ENCODE assay signal across 12 mouse cellular contexts in genomic region chr11:22872307-22872680, GRCm38 (mm10). TPM values are rescaled to one million over a fixed set of nuclear protein-coding genes. Genes with fewer than 3 reads are reported as not detected.
DNase-seq lines count a peak whose midpoint lies in the region; ATAC-seq and TF ChIP-seq lines count a peak whose summit lies in the region.
"Had no signal": no experiment of that assay in that cellular context is flagged by ENCODE, and none has a peak within 500 bp of the region (broad histone marks: within the 10 kb centered on the region; RNA-seq: fewer than 3 reads in every experiment).

No protein-coding gene starts in this region.

- H3K27me3 ChIP-seq in heart, embryonic 11.5 days (ENCODE audit: control insufficient read depth, insufficient read depth, low read length): no peaks in the 10 kb centered on the region
- no peaks in the 10 kb centered on the region for H3K27me3 ChIP-seq in liver, adult 2 months (ENCODE audit: control insufficient read depth, insufficient read depth, low read length)
- no peaks in the 10 kb centered on the region for H3K27me3 ChIP-seq in embryonic facial prominence, embryonic 15.5 days

- no peaks in the 10 kb centered on the region for H3K9me3 ChIP-seq in heart, embryonic 11.5 days (replicated peaks; ENCODE audit: control insufficient read depth, low read length)
- H3K9me3 ChIP-seq in embryonic facial prominence, embryonic 15.5 days (replicated peaks): no peaks in the 10 kb centered on the region
- H3K9me3 ChIP-seq: forebrain, embryonic 10.5 days had no signal

- no peaks in the 10 kb centered on the region for H3K4me1 ChIP-seq in heart, embryonic 11.5 days (ENCODE audit: control insufficient read depth, insufficient read depth, low read length)
- H3K4me1 ChIP-seq in liver, adult 2 months (ENCODE audit: control insufficient read depth, insufficient read depth, low read length): peaks cover 4% of the 10 kb centered on the region; the same call in 1 of the 2 replicates
- H3K4me1 ChIP-seq in embryonic facial prominence, embryonic 15.5 days: peaks cover 15% of the 10 kb centered on the region; the same call in 1 of the 2 replicates

- no peak overlapping the region for H3K9ac ChIP-seq in heart, embryonic 11.5 days (ENCODE audit: low read depth, low read length)
- peak overlapping the region; percentile 55; the same call in 1 of the 2 replicates for H3K9ac ChIP-seq in liver, adult 2 months (ENCODE audit: low read depth, low read length)
- H3K9ac ChIP-seq in embryonic facial prominence, embryonic 15.5 days: no peak overlapping the region

- no peaks in the 10 kb centered on the region for H3K36me3 ChIP-seq in heart, embryonic 11.5 days (ENCODE audit: control insufficient read depth, insufficient read depth, low read length)
- H3K36me3 ChIP-seq in liver, adult 2 months (ENCODE audit: control insufficient read depth, insufficient read depth, low read length): no peaks in the 10 kb centered on the region
- H3K36me3 ChIP-seq in embryonic facial prominence, embryonic 15.5 days: no peaks in the 10 kb centered on the region
- H3K36me3 ChIP-seq: forebrain, embryonic 10.5 days had no signal

- no peak for ATAC-seq in heart, embryonic 11.5 days (replicated peaks; ENCODE audit: insufficient number of reproducible peaks, low FRiP score, low TSS enrichment)
- ATAC-seq in embryonic facial prominence, embryonic 15.5 days (ENCODE audit: insufficient number of reproducible peaks, low FRiP score, low TSS enrichment, low read depth): no peak
- peak; percentile 36 for ATAC-seq in megakaryocyte, adult 5-6 weeks (ENCODE audit: poor library complexity, severe bottlenecking)
- ATAC-seq in megakaryocyte progenitor cell, adult 5-6 weeks (replicated peaks; ENCODE audit: poor library complexity): no peak; the same call in 1 of the 2 replicates
- ATAC-seq: hindbrain, embryonic 16.5 days had no signal

- H3K4me3 ChIP-seq in heart, embryonic 11.5 days (ENCODE audit: low read depth, low read length): no peak overlapping the region
- H3K4me3 ChIP-seq in liver, adult 2 months (ENCODE audit: insufficient read depth, low read depth, low read length): no peak overlapping the region; the same call in 1 of the 2 replicates
- no peak overlapping the region for H3K4me3 ChIP-seq in embryonic facial prominence, embryonic 15.5 days (replicated peaks)
- H3K4me3 ChIP-seq: forebrain, embryonic 10.5 days; left cerebral cortex, adult 2 months had no signal

- peak overlapping the region; percentile 2 for H3K27ac ChIP-seq in heart, embryonic 11.5 days (ENCODE audit: low read depth, low read length)
- peak overlapping the region; percentile 62 for H3K27ac ChIP-seq in liver, adult 2 months (replicated peaks; ENCODE audit: insufficient read depth, low read depth, low read length)
- H3K27ac ChIP-seq in embryonic facial prominence, embryonic 15.5 days (replicated peaks): 0 out of 2 replicates have a peak overlapping the region, but pooled peaks have one; percentile 8
- H3K27ac ChIP-seq: forebrain, embryonic 10.5 days had no signal

- TF ChIP-seq CTCF in liver, adult 2 months (IDR thresholded peaks at IDR 0.05; ENCODE audit: low read depth, low read length): no peak

- no peaks in the 10 kb centered on the region for H3K79me2 ChIP-seq in liver, adult 2 months (ENCODE audit: control insufficient read depth, insufficient read depth, low read length)

- intact Hi-C loops in heart, postnatal 10 days (cut with DNase I): no loop called here

- 45% methylated on average over 4 of the region's 4 CpGs for WGBS in heart, embryonic 11.5 days (ENCODE audit: insufficient replicate concordance)
- 54% methylated on average over 4 of the region's 4 CpGs for WGBS in liver, adult 2 months
- WGBS in embryonic facial prominence, embryonic 15.5 days: 51% methylated on average over 4 of the region's 4 CpGs

- H3K4me2 ChIP-seq in heart, embryonic 11.5 days: peak overlapping the region; percentile 10; the same call in 1 of the 2 replicates
- no peak overlapping the region for H3K4me2 ChIP-seq in embryonic facial prominence, embryonic 15.5 days (replicated peaks)

- no peak for DNase-seq in heart, postnatal 10 days
- no peak for DNase-seq in liver, adult 2 months (ENCODE audit: extremely low read depth, low read depth, low spot score)
- DNase-seq in liver: no peak
- no peak for DNase-seq in urinary bladder, postnatal 36 days (ENCODE audit: low spot score in 2 of 2)
- DNase-seq: cerebellum, postnatal 36 days had no signal

- TF ChIP-seq POLR2A in liver, adult 2 months (IDR thresholded peaks at IDR 0.05; ENCODE audit: extremely low read depth, insufficient read depth, low read length): no peak

RNA-seq across cellular contexts. Expression of gene B3gnt2, which starts 11.5 kb away (rescaled TPM):
- polyA plus RNA-seq in heart, embryonic 11.5 days (2014; fragmentation: Nextera tagmentation; extraction: Ambion mirVana): 2.2 and 2.9 TPM in 2 replicates
- 1 to 10 TPM; 6.5 to 8.3 TPM for total RNA-seq in heart, postnatal 10 days (2021)
- total RNA-seq in liver, adult 2 months (2014; rRNA removed): 8.1 and 8.5 TPM in 2 replicates
- polyA plus RNA-seq in liver, adult 2 months (2012; rRNA removed): 5.6 and 6.2 TPM in 2 replicates
- polyA plus RNA-seq in embryonic facial prominence, embryonic 15.5 days (2015; fragmentation: Nextera tagmentation; extraction: Ambion mirVana): 9.1 and 11.7 TPM in 2 replicates
- total RNA-seq in megakaryocyte, adult 5-6 weeks (2015): 8.3 and 13.0 TPM in 2 replicates
- total RNA-seq in megakaryocyte, adult 5-6 weeks (2017): 20.8 and 28.9 TPM in 2 replicates
- total RNA-seq in megakaryocyte progenitor cell, adult 5-6 weeks (2015): 6.4 and 8.6 TPM in 2 replicates
- total RNA-seq in megakaryocyte progenitor cell, adult 5-6 weeks (2017): 14.7 and 17.9 TPM in 2 replicates

Comparison
In these comparisons a context has a peak if more than half of its experiments do, and no peak if none do; other contexts are left out.
1. H3K27ac ChIP-seq: peak in every context shown above with its lines; median percentile 62 in liver, adult 2 months; 8 in embryonic facial prominence, embryonic 15.5 days; 2 in heart, embryonic 11.5 days.